Mouse (Mus musculus) layer of hippocampus, adult 11-12 months (tissue): ENCODE data around the gene Ssbp2.

Experiments used
- DNase-seq: peaks from one replicate; pipeline ENCODE4 v3.0.0; 2022; ENCODE audit warnings: low spot score

Gene Ssbp2

GRCm38 (mm10) chr13:91529821-91530220 is 69.7 kb downstream of the Ssbp2 start:
- DNase-seq, result no peak

GRCm38 (mm10) chr13:91536711-91537110 is 76.6 kb downstream of the Ssbp2 start:
- no peak for DNase-seq

GRCm38 (mm10) chr13:91540145-91541068 is 80.3 kb downstream of the Ssbp2 start:
- DNase-seq, result no peak

DNA sequence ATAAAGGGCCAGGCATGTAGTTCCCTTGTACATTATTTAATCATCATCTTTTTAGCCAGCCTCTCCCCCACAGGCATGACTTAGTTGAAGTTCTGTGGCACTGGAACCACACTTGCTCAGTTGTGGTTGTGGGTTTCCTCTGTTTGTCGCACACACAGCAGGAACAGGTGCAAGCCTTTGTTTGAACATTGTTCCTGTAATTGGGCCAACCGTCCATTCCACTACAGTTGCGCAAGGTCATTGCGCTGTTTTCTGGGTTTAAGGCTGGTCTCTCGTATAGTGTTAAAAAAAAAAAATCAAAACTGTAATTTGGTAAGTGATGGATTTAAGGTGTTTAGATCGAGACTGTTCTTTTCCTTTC is 81.0 kb downstream of the Ssbp2 start:
- no peak for DNase-seq

- no peak for DNase-seq
Observed at GRCm38 (mm10) chr13:91543555-91543954, 83.5 kb downstream of the Ssbp2 start.

- DNase-seq, result no peak
Observed at GRCm38 (mm10) chr13:91564047-91564446, 104.0 kb downstream of the Ssbp2 start.

DNA sequence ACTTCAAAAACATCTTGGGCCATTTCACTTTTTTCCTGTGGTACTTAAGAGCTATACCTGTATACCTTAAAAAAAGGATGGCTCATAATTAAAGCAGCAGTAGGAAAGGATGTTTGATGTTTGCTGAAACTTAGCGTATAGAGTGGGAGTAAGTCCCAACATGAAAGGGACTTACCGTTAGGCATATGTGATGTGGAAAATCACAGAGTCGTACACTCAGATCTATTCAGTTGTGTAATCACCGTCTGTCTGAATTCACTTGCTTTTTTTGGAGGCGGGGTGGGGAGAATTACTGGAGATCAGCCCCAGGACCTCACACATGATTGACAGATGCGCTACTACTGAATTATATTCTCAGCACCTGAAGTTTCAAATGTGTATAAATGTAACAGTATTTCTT is 104.7 kb downstream of the Ssbp2 start:
- DNase-seq, result no peak

DNA sequence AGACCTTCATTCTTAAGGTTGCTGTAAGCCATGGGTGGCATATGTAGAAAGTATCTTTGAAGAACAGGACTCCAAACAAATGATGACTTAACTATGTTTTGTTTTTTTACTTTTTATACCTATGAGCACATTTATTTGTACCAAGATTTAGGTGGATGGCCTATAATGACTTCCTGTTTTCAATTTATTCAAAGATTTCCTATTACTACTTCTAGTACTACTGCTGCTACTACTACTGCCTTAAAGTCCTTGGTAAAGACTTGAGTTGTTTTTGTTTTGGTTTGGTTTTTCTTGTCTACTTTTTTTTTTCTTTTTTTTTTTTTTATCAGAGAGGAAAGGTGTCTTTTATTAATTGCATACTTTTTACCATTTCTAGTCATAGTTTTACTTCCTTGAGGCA is 121.4 kb downstream of the Ssbp2 start:
- DNase-seq, result no peak

DNA sequence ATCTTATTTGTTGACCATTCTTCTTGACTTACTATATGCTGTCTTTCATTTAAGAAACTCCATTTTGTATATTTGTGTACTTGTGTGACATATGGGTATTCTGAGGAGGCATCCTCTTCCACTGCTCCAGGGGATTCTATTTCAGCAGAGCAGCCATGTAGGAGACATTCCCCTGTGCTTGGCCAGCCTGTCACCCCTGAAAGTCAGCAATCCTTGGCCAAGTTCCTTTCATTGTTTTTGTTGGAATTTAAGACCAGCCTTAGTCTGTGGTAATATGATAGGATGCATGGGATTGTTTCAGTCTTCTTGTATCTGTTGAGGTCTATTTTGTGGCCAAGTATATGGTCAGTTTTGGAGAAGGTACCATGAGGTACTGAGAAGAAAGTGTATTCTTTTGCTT is 122.1 kb downstream of the Ssbp2 start:
- DNase-seq, result no peak

GRCm38 (mm10) chr13:91586368-91586767 is 126.3 kb downstream of the Ssbp2 start:
- no peak for DNase-seq

- no peak for DNase-seq
Observed at GRCm38 (mm10) chr13:91588475-91588874, 128.4 kb downstream of the Ssbp2 start.

DNA sequence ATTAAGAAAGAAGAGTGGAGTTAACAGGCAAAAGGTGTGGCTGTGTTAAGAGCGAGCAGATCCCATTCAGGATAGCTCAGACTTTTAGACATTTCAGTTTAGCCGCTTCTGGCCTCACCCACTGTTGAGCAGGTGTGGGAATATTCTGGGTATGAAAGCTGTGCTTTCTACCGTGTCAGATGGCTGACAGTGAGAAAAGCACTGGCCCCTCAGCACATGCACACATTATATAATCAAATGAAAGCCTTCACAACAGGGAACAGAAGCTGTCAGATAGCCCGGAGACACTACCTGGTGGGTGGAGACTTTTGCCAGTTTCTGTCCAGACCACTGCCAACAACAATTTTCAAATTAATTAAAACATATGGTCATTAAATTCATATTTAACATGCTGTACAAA is 131.8 kb downstream of the Ssbp2 start:
- DNase-seq, result peak; percentile 29

- no peak for DNase-seq
Observed at GRCm38 (mm10) chr13:91595284-91595683, 135.2 kb downstream of the Ssbp2 start.

DNA sequence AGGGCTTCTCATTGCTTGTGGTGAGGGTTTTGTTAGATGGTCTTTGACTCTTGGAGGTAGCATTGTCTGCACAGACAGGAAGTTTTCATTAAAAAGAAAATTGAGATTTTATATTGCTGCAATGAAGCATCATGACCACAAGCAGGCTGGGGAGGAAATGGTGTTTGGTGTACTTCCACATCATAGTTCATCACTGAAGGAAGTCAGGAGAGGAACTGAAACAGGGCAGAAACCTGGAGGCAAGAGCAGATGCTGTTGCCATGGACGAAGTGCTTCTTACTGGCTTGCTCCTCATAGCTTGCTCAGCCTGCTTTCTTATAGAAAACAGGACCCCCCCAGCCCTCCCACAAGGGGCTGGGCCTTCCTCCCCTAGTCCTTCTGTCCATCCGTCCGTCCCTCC is 139.5 kb downstream of the Ssbp2 start:
- no peak for DNase-seq

DNA sequence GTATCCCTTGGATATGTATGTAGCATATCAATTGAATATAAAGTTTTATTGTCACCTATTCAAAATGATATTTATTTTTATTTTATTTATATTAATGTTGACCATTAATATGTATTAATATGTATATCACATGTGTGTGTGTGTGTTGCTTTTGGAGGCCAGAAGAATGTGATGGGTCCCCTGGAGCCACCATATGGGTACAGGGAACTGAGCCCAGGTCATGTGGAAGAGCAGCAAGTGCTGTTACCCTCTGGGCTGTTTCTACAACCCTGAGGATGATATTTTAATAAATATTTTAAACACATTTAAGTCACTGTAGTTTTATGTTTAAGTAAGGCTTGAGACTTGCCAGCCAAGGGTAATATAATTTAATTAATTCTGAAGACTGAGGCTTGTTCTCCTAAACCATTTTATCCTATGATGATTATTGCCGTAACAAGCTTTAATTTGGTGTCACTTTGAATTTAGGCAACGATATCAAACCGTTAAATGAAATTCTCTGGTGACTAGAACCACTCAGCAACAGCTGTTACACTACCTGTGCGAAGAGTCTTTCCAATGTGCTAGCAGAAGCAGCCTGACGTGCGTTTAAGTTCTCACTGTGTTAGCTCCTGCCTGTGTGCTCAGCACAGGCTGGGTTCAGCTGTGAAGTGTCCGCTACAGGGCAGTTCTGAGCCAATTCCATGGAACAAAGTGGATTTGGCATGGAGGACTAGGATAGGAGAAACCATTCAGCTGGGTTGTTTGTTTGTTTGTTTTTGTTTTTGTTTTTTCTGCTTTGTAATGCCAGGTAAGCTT is 145.2 kb downstream of the Ssbp2 start:
- no peak for DNase-seq

GRCm38 (mm10) chr13:91610601-91611000 is 150.5 kb downstream of the Ssbp2 start:
- no peak for DNase-seq

GRCm38 (mm10) chr13:91611909-91612308 is 151.8 kb downstream of the Ssbp2 start:
- DNase-seq, result no peak

DNA sequence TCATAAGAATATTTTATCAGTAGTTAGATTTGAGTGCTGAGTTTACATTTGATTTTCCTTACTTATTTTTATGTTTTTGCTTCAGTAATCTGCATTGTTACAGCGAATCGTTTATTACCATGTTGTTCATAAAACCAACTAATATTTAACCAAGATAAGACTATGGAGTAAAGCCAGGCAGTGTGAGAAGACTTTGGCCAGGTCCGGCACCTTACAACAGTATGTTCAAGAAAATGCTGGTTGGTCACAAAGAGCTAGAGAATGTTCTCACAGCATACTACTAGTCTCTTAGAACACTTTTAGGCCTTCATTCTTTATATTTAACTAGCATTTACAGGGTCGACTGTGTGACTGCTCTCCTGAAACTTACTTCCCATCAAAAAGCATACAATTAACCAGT is 152.5 kb downstream of the Ssbp2 start:
- no peak for DNase-seq

DNA sequence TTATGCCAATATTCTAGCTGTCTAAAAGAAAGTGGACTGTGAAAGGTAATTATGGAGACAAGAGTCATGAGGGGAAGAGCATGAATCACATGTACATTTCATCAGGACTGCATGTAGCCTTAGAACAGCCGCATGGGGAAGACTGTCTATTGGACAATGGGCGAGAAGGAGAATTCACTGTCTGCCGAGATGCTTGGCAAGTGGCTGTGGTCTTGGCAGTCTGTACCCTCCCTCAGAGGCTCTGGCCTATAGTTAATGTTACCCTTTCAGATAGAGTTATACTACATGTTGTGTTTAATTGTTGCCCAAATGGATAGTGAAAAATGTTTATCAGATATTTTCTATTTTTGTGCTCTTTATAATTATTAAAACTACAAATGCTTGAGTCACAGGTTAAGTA is 156.0 kb downstream of the Ssbp2 start:
- no peak for DNase-seq

GRCm38 (mm10) chr13:91616876-91617275 is 156.8 kb downstream of the Ssbp2 start:
- DNase-seq, result no peak

- no peak for DNase-seq
Observed at GRCm38 (mm10) chr13:91619431-91619830, 159.3 kb downstream of the Ssbp2 start.

GRCm38 (mm10) chr13:91620541-91620940 is 160.5 kb downstream of the Ssbp2 start:
- DNase-seq, result no peak

- no peak for DNase-seq
Observed at GRCm38 (mm10) chr13:91631291-91631799, 171.3 kb downstream of the Ssbp2 start.
